Mouse (Mus musculus): ENCODE data around the gene Tamm41. TPM values are rescaled to one million over a fixed set of nuclear protein-coding genes. Genes with fewer than 3 reads are reported as not detected.

The Tamm41 gene
- total RNA-seq (2021), result 10 to 100 TPM; 18.1 to 19.5 TPM

- peak; percentile 89 to 92 for DNase-seq
- intact Hi-C loops (cut with DNase I), result loop anchor here (5.0 to 10.0 kb wide), 3 partner anchors 183 to 313 kb away; no protein-coding TSS in a partner anchor
Measured at GRCm38 (mm10) chr6:115037103-115038094, at the start of gene Tamm41. Gene Tamm41 (minus strand): TSS chr6:115037876.

GRCm38 (mm10) chr6:115085274-115085841 lies 47.7 kb upstream of the Tamm41 start:
- DNase-seq, result no peak
- intact Hi-C loops (cut with DNase I), result no loop called here

- intact Hi-C loops (cut with DNase I), result no loop called here
- peak; percentile 3 for DNase-seq
Measured at GRCm38 (mm10) chr6:115076781-115077575, 39.3 kb upstream of the Tamm41 start.

- DNase-seq, result peak; percentile 20 to 24
- intact Hi-C loops (cut with DNase I), result no loop called here
Measured at GRCm38 (mm10) chr6:115072024-115072423, 34.3 kb upstream of the Tamm41 start.

GRCm38 (mm10) chr6:115065411-115066241 lies 27.9 kb upstream of the Tamm41 start:
- intact Hi-C loops (cut with DNase I), result no loop called here
- peak; percentile 19 to 56 for DNase-seq

- intact Hi-C loops (cut with DNase I), result no loop called here
- DNase-seq, result no peak
Measured at GRCm38 (mm10) chr6:115062605-115063350, 25.1 kb upstream of the Tamm41 start.

- no peak for DNase-seq
- intact Hi-C loops (cut with DNase I), result no loop called here
Measured at GRCm38 (mm10) chr6:115059227-115059626, 21.6 kb upstream of the Tamm41 start.

GRCm38 (mm10) chr6:115056699-115057098 lies 19.0 kb upstream of the Tamm41 start:
- intact Hi-C loops (cut with DNase I), result no loop called here
- DNase-seq, result no peak

- DNase-seq, result no peak
- intact Hi-C loops (cut with DNase I), result no loop called here
Measured at GRCm38 (mm10) chr6:115055440-115055839, 17.8 kb upstream of the Tamm41 start.

GRCm38 (mm10) chr6:115051586-115052197 lies 14.0 kb upstream of the Tamm41 start:
- DNase-seq, result no peak
- intact Hi-C loops (cut with DNase I), result no loop called here

- intact Hi-C loops (cut with DNase I), result no loop called here
Measured at GRCm38 (mm10) chr6:115049015-115049414, 11.3 kb upstream of the Tamm41 start.

GRCm38 (mm10) chr6:115047816-115048215 lies 10.1 kb upstream of the Tamm41 start:
- no peak for DNase-seq
- intact Hi-C loops (cut with DNase I), result no loop called here

More at GRCm38 (mm10) chr6:115049015-115049414, 11.3 kb upstream of the Tamm41 start:
- DNase-seq, result peak; percentile 4 to 13

GRCm38 (mm10) chr6:115046064-115046463 lies 8.4 kb upstream of the Tamm41 start:
- intact Hi-C loops (cut with DNase I), result no loop called here

GRCm38 (mm10) chr6:115044709-115045108 lies 7.0 kb upstream of the Tamm41 start:
- intact Hi-C loops (cut with DNase I), result no loop called here
- no peak for DNase-seq

More at GRCm38 (mm10) chr6:115046064-115046463, 8.4 kb upstream of the Tamm41 start:
- no peak for DNase-seq

GRCm38 (mm10) chr6:115043657-115044500 lies 6.2 kb upstream of the Tamm41 start:
- intact Hi-C loops (cut with DNase I), result no loop called here
- no peak for DNase-seq

- intact Hi-C loops (cut with DNase I), result no loop called here
Measured at GRCm38 (mm10) chr6:115042609-115043008, 4.9 kb upstream of the Tamm41 start.

GRCm38 (mm10) chr6:115033441-115033840 lies 4.2 kb downstream of the Tamm41 start:
- intact Hi-C loops (cut with DNase I), result loop anchor here (10.0 kb wide), 2 partner anchors 179 to 309 kb away; no protein-coding TSS in a partner anchor
- no peak for DNase-seq

More at GRCm38 (mm10) chr6:115042609-115043008, 4.9 kb upstream of the Tamm41 start:
- DNase-seq, result no peak

- no peak for DNase-seq
- intact Hi-C loops (cut with DNase I), result loop anchor here (10.0 kb wide), 2 partner anchors 175 to 305 kb away; no protein-coding TSS in a partner anchor
Measured at GRCm38 (mm10) chr6:115030098-115030497, 7.6 kb downstream of the Tamm41 start.
